Mouse (Mus musculus) erythroblast, embryonic 14.5 days (primary cell): ENCODE results near the gene Slc8a1.

Source experiments
- GATA1 ChIP-seq: IDR thresholded peaks from 2 replicates; pipeline ENCODE4 v1.6.1; 2012; ENCODE audit warnings: low read length, inconsistent platforms, mixed read lengths
- TAL1 ChIP-seq: IDR thresholded peaks from 3 replicates; pipeline ENCODE4 v1.6.1; 2012; ENCODE audit warnings: low read length, inconsistent platforms, mixed read lengths

DNA sequence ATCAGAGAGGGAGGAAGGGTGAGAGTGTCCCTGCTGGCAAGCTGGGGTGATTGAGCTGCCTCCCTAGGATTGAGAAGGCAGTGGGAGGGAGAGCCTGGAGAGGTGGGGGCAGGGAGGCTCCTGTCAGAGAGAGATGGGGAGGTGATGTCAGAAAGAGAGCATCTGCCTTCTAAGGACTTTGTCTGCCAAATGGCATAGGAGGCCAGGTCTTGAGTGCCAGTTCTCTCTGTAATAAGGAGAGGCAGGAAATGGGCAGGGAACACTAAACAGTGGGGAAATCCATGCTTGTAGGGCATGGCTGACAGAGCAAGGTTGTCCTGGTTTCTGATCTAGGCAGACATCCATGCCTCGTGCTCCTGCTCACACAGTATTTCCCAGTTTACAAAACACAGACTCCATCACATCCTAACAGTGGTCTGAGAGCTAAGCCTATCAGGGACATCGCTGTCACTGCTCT lies 117.0 kb downstream of the Slc8a1 start:
- TF ChIP-seq GATA1 (no peak), TAL1 (no peak)
